Mouse (Mus musculus): ENCODE measurements around the gene Cul1. TPM values are rescaled to one million over a fixed set of nuclear protein-coding genes. Genes with fewer than 3 reads are reported as not detected.
A peak's percentile ranks its signal among the peaks of the same experiment; 100 is the strongest.
"Not testable (repeated sequence)": the region's sequence is repeated elsewhere in the genome, so short reads cannot be mapped to it uniquely, and the experiment has no call there.

The Cul1 gene
- total RNA-seq (2021) = 10 to 100 TPM; 53.3 to 62.7 TPM
- long read RNA-seq, experiment 1, transcript Cul1-201 (22 exons, 3,161 nt) = major isoform, 37 of 50 reads
- long read RNA-seq, experiment 1, partial matches to known transcripts = 2 of 50 reads
- long read RNA-seq, experiment 1, other reads (novel, unspliced or antisense) = 10 of 50 reads
- long read RNA-seq, experiment 2, transcript Cul1-201 (22 exons, 3,161 nt) = major isoform, 45 of 68 reads
- long read RNA-seq, experiment 2, partial matches to known transcripts = 12 of 68 reads
- long read RNA-seq, experiment 2, other reads (novel, unspliced or antisense) = 11 of 68 reads

GRCm38 (mm10) chr6:47453098-47453497 is at the start of gene Cul1:
Gene Cul1, plus strand, starts transcription at chr6:47453398.
- intact Hi-C loops (cut with DNase I) = no loop called here
- DNase-seq = no peak

GRCm38 (mm10) chr6:47404419-47405382 is 48.5 kb upstream of the Cul1 start:
- peak in 1 of 2 experiments; percentile 9 for DNase-seq
- intact Hi-C loops (cut with DNase I) = no loop called here

DNA sequence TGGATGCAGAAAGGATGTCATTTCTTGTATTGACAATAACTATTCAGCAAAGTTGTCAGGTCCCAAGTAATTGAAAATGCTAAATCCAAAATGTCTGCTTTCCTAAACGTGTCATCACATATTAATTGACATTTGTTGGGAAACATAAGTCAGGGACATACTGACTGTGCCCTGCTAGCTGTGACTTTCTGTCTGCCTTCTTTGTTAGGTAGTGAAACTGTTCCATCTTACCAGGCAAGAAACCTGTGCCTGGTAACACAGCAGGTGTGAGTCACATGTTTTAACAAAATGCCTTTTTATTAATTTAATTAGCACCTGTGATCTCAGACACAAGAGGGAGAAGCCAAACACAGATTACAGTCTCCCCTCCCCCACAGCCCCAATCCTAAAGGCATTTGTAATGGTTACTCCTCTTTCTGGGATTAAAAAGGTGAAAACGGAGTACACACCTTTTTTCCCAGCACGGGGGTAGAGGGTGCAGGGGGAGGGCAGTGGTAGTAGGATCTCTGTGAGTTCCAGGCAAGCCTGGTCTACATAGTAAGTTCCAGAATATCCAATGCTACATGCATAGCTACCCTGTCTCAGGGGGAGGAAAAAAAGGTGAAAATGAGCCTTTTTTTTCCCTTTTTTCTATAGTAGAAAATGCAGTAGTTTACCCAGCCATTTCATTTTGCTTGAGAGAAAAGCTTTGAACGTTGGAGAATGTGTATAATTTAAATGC is 40.2 kb upstream of the Cul1 start:
- DNase-seq = no peak
- intact Hi-C loops (cut with DNase I) = no loop called here

DNA sequence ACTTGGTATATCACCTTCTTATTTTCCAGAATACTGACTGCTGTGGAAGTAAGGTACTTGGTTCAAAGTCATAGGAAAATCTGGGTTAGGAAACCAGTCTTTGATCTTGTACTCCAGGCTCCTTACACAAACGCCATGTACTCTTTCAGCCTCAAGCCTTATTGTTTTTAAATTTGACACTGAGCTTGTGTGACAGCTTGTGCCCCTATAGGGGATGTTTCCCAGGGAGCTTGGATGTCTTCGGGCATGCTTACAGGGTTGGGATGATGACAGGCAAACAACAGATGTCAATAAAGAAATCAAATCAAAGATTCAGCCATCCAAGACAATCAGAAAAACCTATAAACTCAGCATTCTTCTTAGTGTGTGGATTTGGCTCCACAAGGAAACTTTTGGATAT is 39.5 kb upstream of the Cul1 start:
- intact Hi-C loops (cut with DNase I) = no loop called here
- no peak for DNase-seq

- no peak for DNase-seq
- intact Hi-C loops (cut with DNase I) = no loop called here
Observed at GRCm38 (mm10) chr6:47418691-47419090, 34.5 kb upstream of the Cul1 start.

DNA sequence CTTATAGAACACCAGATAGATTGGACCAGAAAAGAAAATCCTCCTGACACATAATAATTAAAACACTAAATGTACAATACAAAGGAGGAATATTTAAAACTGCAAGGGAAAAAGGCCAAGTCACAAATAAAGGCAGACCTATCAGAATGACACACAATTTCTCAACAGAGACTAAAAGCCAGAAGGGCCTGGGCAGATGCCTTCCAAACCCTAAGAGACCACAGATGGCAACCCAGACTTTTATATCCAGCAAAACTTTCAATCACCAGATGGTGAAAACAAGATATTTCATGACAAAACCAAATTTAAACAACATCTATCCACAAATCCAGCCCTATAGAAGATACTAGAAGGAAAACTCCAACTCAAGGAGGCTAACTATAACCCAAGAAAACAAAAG is 33.0 kb upstream of the Cul1 start:
- DNase-seq = no peak
- intact Hi-C loops (cut with DNase I) = no loop called here

DNA sequence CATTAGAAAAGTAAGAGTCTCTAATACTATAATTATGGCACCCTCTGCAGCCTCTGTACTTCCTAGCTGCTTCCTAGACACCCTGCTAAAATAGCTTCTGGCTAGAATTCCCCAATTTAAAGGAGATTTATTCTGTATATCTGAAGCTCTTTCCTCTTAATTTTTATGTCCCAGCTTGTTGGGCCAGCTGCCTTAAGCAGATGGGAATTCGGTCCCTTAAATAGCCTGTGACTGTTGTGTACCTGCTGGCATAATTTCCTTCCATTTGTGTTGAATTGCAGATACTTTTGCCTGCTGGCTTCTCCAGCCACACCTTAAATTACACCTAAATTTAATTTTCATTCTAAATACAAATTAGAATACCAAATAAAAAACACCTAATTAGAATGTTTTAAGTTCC is 32.0 kb upstream of the Cul1 start:
- intact Hi-C loops (cut with DNase I) = no loop called here
- DNase-seq = no peak

- intact Hi-C loops (cut with DNase I) = no loop called here
- DNase-seq = no peak
Observed at GRCm38 (mm10) chr6:47426136-47426535, 27.1 kb upstream of the Cul1 start.

DNA sequence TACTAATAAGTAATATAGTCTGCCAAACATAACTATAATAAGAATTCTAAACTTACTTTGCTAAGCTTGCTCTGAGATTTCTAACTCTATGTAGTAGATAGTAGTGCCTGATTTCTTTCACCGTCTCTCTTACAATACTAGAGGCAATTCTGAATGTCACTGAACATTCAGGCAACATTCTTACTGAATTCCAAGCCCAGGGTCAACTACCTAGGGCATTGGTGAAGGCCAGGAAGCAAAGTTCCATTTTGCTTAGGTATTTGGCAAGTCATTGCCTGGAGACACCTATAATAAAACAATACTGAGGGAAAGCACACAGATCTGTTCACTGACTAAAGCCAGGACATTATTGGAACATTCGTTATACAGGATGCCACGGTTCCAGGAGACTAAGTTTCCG is 26.6 kb upstream of the Cul1 start:
- intact Hi-C loops (cut with DNase I); DNase-seq: not testable (repeated sequence)

DNA sequence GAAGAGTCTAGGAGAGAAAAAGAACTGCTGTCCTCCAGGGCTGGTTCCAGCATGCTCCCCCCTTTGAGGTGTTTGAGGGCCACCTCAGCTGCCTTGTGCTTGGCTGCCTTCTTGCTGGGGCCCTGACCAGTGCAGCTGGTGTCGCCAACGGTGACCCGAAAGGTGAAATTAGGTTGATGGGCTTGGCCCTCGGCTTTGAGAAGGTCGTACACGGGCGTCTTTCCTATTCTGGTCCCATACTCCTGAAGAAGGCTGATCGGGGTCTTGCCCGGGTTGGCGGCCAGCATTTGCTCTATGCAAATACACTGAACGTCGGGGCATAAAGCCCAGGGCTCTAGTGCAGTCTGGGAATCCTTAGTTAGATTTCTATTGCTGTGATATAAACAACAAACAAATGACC is 20.4 kb upstream of the Cul1 start:
- DNase-seq; intact Hi-C loops (cut with DNase I): not testable (repeated sequence)

GRCm38 (mm10) chr6:47440080-47440479 is 13.1 kb upstream of the Cul1 start:
- intact Hi-C loops (cut with DNase I) = loop anchor here (5.0 kb wide), 1 partner anchor 43 kb away; no protein-coding TSS in a partner anchor
- no peak for DNase-seq

DNA sequence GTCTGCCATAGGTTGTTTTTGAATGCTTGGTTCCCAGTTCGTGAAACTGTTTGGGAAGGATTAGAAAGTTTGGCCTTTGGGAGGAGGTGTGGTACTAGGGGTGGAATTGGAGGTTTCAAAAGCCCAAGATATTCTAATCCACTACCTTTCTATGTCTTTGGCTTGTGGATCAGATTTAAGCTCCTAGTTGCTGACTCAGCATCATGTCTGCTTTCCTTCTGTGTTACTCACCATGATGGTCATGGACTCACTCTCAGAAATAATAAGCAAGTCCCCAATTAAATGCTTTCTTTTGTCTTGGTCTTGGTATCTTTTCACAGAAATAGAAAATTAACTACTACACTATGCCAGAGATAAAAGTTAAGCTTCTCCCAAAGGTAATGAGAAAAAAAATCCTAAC is 5.5 kb upstream of the Cul1 start:
- no peak for DNase-seq
- intact Hi-C loops (cut with DNase I) = no loop called here

DNA sequence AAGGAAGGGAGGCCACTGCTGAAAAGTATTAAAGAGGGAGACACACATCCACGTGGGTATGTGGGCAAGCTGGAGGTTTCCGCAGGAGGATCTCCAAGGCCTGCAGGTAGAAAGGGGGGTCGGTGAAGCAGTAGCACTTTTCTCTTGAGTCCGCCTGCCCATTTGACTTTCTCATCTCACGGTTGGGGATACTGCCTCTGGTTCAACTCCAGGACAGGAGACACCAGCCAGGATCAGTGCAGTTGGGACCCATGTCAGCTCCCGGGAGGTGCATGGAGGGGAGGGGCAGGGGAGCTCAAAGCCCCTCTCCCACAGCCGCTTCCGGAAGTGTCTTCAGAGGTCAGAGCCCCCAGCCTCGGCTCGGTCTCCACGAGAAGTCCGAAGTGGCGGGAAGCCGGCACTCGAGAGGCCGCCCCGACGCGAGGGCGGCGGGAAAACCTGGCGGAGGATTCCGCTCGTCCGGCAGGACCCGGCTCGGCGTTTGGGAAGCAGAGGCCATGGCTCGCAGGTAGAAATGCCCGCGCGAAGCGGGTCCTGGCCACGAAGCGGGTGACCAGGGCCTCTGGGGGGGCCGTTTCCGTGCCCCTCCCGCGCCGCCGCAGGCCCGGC is 428 bp downstream of the Cul1 start:
- DNase-seq = no peak
- intact Hi-C loops (cut with DNase I) = no loop called here

DNA sequence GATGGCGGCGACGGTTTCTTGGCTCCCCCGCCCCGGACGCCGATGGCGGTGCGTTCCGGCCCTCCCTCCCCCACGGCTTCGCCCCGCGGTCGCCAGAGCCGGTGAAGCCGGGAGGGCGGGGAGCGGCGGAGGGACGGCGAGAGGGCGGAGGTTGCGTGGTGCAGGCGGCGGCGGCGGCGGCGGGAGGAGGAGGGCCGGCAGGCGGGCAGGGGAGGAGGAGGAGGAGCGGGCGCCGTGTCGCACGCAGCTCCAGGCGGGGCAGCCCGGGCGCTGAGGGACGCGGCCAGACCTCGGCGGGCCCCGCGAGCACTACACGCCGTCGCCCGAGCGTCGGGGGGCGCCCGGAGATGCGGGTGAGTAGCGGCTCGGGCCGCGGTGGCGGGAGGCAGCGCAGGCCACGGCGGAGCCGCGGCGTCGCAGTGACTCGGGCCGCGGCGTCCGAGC is 955 bp downstream of the Cul1 start:
- intact Hi-C loops (cut with DNase I) = no loop called here
- DNase-seq = peak; percentile 68 to 76

DNA sequence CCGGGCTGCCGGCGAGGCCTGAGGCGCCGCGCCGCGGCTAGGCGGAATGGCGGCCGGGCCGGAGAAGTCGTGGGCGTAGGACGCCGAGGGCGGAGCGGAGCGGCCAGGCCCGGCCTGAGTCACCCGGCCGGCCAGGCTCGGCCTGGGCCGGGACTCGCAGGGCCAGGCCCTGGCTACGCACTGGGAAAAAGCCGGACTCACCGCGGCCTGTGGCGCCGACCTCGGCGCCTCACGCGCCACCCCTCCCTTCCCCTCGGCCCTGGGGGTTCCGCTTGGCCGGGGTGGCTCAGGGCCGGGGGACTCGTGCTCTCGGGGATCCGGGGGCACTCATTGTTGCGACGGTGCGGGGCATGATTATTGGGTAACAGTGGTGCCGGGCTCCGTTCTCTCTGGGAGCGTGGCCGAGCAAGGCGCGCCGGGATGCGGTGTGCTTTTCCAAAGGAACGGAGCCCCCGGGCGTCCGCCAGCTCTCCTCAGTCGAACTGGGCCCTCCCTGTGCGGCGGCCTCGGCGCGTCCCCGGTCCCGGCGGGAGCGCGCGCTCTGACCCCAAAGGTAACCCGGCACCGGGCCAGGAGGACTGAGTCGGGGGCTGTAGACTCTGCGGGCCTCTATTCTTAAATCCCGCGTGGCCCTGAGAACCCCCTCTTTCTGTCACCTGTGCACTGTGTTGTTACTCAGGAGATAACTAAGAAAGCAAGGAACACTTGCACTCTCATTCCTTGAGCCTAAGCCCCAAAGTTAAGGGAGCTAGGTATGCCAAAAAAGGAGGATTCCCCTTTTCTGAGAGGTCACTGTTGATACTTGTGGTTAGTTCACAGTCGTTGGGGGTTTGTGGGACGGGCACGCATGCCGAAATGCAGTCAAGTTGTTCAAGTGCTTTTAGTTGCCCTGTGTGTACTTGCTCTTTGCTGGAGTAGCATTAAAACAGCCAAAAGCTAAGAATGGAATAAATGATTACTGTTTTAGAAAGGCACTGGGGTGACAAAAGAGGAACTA is 1.7 kb downstream of the Cul1 start:
- peak; percentile 55 to 63 for DNase-seq
- intact Hi-C loops (cut with DNase I) = no loop called here

DNA sequence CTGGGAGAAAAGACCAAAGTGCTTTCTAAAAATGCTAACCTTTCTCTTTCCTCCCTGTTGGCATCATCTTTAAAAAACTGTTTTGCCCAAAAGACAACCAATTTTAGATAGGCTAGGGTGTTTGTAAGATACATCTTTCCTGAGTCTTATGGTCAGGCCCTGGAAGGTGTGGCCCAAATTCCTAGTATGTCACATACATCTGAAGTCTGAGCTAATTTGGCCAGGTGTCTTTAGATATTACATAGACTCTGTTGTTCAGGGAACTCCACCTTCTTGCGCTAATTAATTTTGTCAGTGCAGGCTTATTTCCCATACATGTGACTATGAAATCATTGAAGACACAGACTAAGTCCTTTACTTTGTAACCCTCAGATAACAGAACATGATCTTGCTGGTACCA is 2.6 kb downstream of the Cul1 start:
- intact Hi-C loops (cut with DNase I) = no loop called here

GRCm38 (mm10) chr6:47456853-47457252 is 3.7 kb downstream of the Cul1 start:
- DNase-seq = no peak
- intact Hi-C loops (cut with DNase I) = no loop called here

More for the DNA sequence above, 2.6 kb downstream of the Cul1 start:
- no peak for DNase-seq

GRCm38 (mm10) chr6:47465400-47465799 is 12.2 kb downstream of the Cul1 start:
- no peak for DNase-seq
- intact Hi-C loops (cut with DNase I) = no loop called here

- DNase-seq = no peak
- intact Hi-C loops (cut with DNase I) = no loop called here
Observed at GRCm38 (mm10) chr6:47466488-47466887, 13.3 kb downstream of the Cul1 start.
